Mouse (Mus musculus) gastrocnemius, postnatal 10 days (tissue): ENCODE results near the gene Mas1. TPM values are rescaled to one million over a fixed set of nuclear protein-coding genes. Genes with fewer than 3 reads are reported as not detected.

Source experiments
- DNase-seq: peaks from one replicate; pipeline ENCODE4 v3.0.0; 2021; ENCODE audit warnings: mixed read lengths
- total RNA-seq, 2 experiments: library from RNA; stranded (reverse); gene quantifications; 2 replicates each; pipeline ENCODE4 v1.2.3; 2021

The Mas1 gene
- total RNA-seq, 2 experiments from 2014 or later, result 0.59 to 0.72 TPM

DNA sequence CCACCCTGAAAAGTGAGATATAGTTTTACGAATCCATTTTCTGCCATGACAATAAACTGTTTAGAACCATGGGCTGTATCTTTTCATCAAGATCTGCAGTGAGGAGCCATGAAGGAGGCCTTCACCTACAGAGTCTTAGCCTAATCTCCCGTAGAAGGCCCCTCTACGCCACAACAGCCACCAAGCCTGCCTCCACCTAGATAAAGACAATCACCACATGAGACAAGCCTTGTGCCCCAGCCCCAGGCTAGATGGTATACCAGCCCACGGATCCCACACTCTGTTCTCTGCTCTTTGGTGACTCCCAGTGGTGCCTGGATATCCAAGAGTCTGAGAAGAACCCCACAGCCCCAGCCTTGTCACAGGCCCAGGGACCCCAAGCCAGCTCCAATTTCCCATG, 52.1 kb downstream of the Mas1 start:
- no peak for DNase-seq

GRCm38 (mm10) chr17:12814502-12814901, 53.4 kb downstream of the Mas1 start:
- DNase-seq, result no peak

DNA sequence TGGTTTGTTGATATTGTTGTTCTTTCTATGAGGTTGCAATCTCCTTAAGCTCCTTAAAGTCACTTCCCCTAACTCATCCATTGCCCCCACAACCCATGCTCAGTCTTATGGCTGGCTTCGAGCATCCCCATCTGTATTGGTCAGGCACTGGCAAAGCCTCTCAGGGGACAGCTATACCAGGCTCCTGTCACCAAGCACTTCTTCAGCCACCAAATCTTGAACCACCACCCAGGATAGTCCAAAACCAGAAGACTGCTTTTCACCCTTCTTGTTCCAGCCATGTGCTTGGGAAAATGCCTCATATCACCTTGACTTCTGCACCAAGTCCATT, 57.0 kb downstream of the Mas1 start:
- DNase-seq, result no peak

- peak; percentile 64 for DNase-seq
Observed at GRCm38 (mm10) chr17:12810103-12810972, 57.6 kb downstream of the Mas1 start.

DNA sequence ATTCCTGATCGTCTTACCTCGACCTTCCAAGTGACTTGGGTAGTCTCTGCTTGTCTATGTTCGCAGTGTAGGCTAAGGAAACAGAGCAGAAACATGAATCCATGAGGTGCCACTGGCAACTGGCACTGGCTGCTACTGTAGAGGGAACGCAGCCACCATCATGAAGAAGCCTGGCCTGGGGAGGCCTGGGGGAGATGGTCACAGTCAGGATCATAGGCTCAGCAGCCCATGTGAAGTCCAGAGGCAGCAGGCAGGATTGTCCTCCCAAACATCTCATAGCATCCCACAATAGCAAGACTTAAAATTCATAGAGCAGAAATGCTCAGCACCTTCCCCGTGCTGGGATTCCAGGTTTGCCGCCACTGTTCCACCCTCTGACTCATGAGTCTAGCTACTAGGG, 59.1 kb downstream of the Mas1 start:
- no peak for DNase-seq

DNA sequence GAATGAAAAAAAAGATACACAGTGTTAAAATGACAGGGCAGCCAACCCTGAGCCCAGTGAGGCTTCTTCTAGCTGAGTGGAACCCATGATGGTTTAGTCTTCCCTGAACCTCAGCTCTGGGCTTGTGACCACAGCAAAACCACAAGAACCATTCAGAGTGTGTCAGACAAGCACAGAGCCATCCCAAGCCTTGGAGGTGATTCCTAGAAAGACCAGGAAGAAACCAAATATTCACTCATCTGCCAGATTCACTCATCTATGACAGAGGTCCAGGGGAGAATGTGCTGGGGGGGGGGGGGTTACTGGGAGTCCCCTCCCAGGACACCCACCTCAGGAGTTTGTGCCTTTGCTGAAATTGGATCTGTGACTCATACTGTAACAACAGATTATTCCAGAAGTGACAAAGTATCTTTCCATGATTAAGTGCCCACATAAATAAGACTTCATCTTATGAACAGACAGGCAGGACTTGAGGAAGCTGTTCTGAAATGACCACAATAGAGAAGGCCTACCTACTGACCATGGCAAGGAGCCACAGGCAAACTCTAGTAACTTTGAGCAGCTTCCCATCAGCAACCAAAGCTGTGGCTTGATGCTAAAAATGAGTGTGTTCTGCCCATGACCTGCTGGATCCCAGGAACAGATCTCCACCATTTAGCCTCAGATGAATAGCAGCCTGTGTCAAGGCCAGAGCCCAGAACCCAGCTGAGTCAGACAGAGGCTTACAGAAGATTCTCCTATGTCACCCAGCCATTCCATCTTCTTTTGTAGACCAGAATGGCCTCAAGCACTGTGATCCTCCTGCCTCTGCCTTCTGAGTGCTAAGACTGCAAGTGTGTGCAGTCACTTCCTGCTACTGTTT, 63.1 kb downstream of the Mas1 start:
- no peak for DNase-seq

GRCm38 (mm10) chr17:12801861-12802540, 65.9 kb downstream of the Mas1 start:
- no peak for DNase-seq

DNA sequence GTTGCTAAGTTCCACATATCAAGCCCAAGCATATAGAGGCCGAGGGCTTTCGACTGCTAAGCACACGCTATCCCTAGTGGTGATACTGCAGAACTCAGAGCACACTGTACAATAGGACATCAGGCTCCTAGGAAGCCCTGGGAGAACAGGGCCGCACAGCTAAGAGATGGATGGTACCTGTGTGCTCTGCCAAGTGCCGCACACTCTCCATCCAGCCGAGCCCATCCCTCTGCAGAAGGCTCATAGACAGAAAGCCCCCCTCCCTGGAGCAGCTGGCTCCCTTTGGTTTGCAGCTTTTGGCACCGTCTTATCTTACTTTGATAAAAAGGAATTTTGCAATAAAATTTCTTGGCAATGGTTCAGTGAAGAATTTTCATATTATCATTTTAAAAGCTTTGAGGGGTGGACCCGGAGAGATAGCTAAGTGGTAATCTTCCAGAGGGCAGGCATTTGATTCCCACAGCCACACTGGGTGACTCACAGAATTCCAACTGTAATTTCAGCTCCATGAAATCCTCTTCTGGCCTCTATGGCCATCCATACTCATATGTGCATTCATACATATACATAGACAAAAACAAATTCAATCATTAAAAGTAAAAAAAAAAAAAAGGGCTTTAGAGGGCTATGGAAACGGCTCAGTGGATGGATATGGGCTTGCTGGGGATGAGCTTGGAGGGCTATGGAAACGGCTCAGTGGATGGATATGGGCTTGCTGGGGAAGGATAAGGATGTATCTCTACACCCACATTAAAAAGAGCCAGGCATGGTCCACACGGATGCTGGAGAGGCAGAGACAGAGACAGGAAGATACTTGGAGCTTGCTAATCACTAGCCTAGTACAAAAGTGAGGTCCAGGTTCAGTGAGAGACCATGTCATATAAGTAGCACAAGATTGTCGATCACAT, 68.3 kb downstream of the Mas1 start:
- no peak for DNase-seq

DNA sequence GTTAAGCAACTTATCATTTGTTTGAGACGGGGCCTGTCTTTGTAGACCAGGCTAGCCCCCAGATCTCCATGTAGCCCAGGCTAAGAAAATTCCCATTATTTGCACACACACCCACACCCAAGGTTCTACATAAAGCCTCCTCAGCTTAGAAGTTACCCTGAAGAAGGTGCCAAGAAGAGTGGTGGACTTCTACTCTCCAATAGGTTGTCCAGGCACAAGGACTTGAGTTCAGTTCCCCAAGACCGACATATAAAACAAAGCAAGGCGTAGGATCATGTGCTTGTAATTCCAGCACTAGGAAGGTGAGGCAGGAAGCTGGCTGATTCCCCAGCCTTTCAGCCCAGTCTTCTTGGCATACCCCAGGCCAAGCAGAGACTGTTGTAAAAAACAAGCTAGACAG, 69.4 kb downstream of the Mas1 start:
- DNase-seq, result no peak

- DNase-seq, result no peak
Observed at GRCm38 (mm10) chr17:12797427-12798029, 70.4 kb downstream of the Mas1 start.

DNA sequence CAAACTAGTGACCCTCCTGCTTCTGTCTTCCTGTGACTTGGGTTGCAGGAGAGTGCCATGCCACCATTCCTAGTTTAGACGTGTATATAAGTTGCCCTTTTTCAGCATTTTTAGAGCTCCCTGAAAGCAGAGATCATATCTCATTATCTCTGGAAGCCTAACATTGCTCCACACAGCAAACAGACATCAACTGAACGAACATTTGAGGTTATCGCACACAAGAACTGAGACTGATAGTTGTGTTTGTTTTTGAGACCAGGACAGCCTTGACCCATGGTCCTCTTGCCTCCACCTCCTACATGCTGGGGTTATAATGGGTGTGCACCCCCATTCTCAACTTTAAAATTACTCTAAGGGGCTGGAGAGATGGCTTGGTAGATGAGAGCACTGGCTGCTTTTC, 71.3 kb downstream of the Mas1 start:
- no peak for DNase-seq

DNA sequence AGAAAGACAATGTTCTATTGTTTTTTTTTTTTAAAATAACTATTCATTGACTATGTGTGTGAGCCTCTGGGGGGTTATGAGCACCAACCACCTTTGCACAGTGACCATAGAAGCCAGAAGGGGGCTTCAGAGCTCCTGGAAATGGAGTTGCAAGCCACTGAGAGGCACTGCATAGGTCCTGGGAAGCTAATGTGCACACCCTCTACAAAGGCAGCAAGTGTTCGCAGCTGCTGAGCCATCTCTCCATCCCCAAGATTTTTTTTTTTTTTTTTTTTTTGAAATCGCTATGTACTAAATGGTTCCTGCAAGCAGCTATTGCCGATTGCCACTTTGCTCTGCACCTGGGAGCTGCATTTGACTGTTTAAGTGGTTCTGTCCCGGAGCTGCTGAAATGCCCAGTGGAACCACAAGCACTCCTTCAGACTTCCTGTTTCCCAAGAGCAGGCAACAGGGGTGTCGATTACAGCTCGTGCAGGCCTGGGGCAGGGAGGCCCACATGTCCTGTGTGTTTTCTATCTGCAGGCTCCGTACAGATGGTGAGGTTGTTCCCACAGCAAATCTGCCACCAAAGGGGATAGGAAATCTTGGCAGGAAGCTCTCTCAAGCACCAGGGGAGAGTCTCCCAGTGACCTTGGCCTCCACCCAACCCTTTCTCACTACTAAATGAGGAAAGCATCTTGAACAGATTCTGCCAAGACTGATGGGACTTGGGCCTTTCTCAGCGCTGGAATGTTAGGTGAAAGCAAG, 74.1 kb downstream of the Mas1 start:
- DNase-seq, result peak; percentile 70

- DNase-seq, result peak; percentile 49
Observed at GRCm38 (mm10) chr17:12792422-12793206, 75.3 kb downstream of the Mas1 start.

DNA sequence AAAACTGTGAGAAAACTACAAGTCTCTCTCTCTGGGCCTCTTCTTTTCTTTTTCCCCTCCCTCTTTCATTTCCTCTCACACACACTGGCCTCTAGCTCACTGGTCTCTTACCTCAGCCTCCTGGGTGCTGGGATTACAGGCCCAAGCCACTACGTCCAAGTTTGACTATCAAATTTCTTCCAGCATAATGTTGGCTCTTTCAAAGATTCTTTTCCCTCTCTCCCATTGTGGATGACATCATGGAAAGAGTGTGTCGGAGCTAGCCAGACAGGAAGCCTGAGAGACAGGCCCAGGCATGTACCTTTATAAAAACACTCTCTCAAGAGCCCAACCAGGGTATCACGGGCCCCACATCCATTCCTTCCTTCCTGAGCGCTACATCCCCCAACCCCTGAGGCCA, 76.5 kb downstream of the Mas1 start:
- DNase-seq, result peak; percentile 13

GRCm38 (mm10) chr17:12791079-12791406, 76.9 kb downstream of the Mas1 start:
- no peak for DNase-seq
